Mouse (Mus musculus): ENCODE measurements around the gene Ubl5. TPM values are rescaled to one million over a fixed set of nuclear protein-coding genes. Genes with fewer than 3 reads are reported as not detected.

Ubl5 gene
- polyA plus RNA-seq, 1 experiment from 2014 or later = 386 TPM

DNA sequence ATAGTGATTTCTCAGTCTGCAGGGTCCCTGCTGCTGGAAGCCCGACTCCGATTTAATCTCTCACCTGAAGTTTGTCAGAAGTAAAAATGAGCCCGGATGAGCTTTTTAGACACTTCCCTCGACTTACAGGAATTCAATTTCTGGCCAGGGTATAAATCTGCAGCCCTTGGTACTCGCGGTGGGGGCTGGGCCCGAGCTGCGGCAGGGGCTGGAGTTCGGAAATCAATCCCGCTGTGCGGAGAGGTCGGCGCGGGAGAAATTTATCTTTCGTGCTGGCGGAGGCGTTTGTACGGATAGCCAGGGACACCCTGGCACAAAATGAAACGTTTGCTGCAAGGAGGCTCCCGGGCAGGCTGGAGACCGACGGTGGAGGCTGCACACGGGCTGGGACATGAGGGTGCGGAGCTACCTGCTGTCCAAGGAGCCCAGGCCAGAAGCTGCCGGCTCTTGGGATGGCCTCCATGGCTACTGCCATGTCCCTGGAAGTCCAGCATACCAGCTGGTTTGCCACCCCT is 52.1 kb downstream of the Ubl5 start:
- Histone ChIP-seq H3K4me2 (replicated peaks; ENCODE audit: low read depth, low read length) (peak overlapping the region; percentile 44), H3K9ac (replicated peaks; ENCODE audit: low read depth, low read length) (no peak overlapping the region; the same call in 1 of the 2 replicates), H3K27ac (ENCODE audit: low read length) (no peak overlapping the region), H3K4me1 (ENCODE audit: control insufficient read depth, insufficient read depth, low read length) (no peaks in the 10 kb centered on the region), H3K4me3 (ENCODE audit: low read depth, low read length) (peak overlapping the region; percentile 21), H3K36me3 (ENCODE audit: control insufficient read depth, insufficient read depth, low read length) (no peaks in the 10 kb centered on the region), H3K9me3 (ENCODE audit: control insufficient read depth, low read depth, low read length) (no peaks in the 10 kb centered on the region), H3K27me3 (ENCODE audit: control insufficient read depth, insufficient read depth, low read length) (0 out of 2 replicates have a peak, but pooled peaks cover 3% of the 10 kb centered on the region)
- WGBS = 5% methylated on average over 25 of the region's 25 CpGs
- no peak for ATAC-seq (ENCODE audit: insufficient number of reproducible peaks, insufficient read depth, low FRiP score, low read depth)

DNA sequence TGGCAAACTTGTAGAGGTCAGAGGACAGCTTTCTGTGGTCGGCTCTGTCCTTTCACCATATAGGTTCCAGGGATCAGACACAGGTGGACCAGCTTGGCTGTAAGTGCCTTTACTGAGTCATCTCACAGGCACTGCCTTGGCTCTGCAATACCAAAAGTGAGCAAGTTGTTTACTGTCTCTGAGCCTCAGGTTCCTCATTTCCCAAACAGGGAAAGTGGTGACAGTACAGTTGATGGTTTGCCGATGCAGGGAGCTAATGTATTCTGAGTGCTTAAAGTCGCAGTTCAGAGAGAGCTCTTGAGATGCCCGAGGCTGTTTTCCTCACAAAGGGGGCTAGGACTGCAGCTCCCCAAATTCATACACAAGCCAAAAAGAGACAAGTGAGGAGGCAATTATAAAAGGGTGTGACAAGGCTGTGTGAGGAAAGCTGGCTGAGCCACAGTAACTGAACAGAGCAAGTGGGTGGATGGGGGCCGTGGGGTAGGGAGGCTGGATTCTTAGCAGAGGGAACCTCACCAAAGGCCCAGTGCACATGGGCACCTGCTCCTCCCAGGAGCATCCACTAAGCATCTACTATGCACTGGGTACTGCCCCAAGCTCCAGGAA is 53.5 kb downstream of the Ubl5 start:
- no peak for ATAC-seq (ENCODE audit: insufficient number of reproducible peaks, insufficient read depth, low FRiP score, low read depth)
- 77% methylated on average over 5 of the region's 5 CpGs for WGBS
- H3K9ac ChIP-seq (replicated peaks; ENCODE audit: low read depth, low read length) = no peak overlapping the region
- H3K27me3 ChIP-seq (ENCODE audit: control insufficient read depth, insufficient read depth, low read length) = 0 out of 2 replicates have a peak, but pooled peaks cover 3% of the 10 kb centered on the region
- no peak overlapping the region for H3K4me2 ChIP-seq (replicated peaks; ENCODE audit: low read depth, low read length)
- no peaks in the 10 kb centered on the region for H3K9me3 ChIP-seq (ENCODE audit: control insufficient read depth, low read depth, low read length)
- no peak overlapping the region for H3K4me3 ChIP-seq (ENCODE audit: low read depth, low read length)
- no peaks in the 10 kb centered on the region for H3K36me3 ChIP-seq (ENCODE audit: control insufficient read depth, insufficient read depth, low read length)
- H3K4me1 ChIP-seq (ENCODE audit: control insufficient read depth, insufficient read depth, low read length) = no peaks in the 10 kb centered on the region
- H3K27ac ChIP-seq (ENCODE audit: low read length) = no peak overlapping the region

Other genes with a start within 250 kb of the Ubl5 start
- 29.9 and 32.7 TPM in 2 replicates for gene Zfp26, start 182.7 kb upstream of the Ubl5 start, polyA plus RNA-seq (2014; fragmentation: Nextera tagmentation; extraction: Ambion mirVana)
- 25.2 and 27.5 TPM in 2 replicates for gene Zfp426, start 150.1 kb upstream of the Ubl5 start, polyA plus RNA-seq (2014; fragmentation: Nextera tagmentation; extraction: Ambion mirVana)
- 94.0 and 94.9 TPM in 2 replicates for gene Zfp266, start 121.5 kb upstream of the Ubl5 start, polyA plus RNA-seq (2014; fragmentation: Nextera tagmentation; extraction: Ambion mirVana)
- gene Zfp846, start 61.6 kb upstream of the Ubl5 start, polyA plus RNA-seq (2014; fragmentation: Nextera tagmentation; extraction: Ambion mirVana) = 20.9 and 28.6 TPM in 2 replicates
- gene Fbxl12, start 1.9 kb downstream of the Ubl5 start, polyA plus RNA-seq (2014; fragmentation: Nextera tagmentation; extraction: Ambion mirVana) = 12.2 and 13.5 TPM in 2 replicates
- gene Pin1, start 9.2 kb downstream of the Ubl5 start, polyA plus RNA-seq (2014; fragmentation: Nextera tagmentation; extraction: Ambion mirVana) = 45.7 and 46.5 TPM in 2 replicates
- gene Olfm2, start 103.5 kb downstream of the Ubl5 start, polyA plus RNA-seq (2014; fragmentation: Nextera tagmentation; extraction: Ambion mirVana) = 8.0 and 8.6 TPM in 2 replicates
- gene Col5a3, start 172.2 kb downstream of the Ubl5 start, polyA plus RNA-seq (2014; fragmentation: Nextera tagmentation; extraction: Ambion mirVana) = 1.1 and 1.2 TPM in 2 replicates
- not detected in 2 replicates for gene Rdh8, start 175.6 kb downstream of the Ubl5 start, polyA plus RNA-seq (2014; fragmentation: Nextera tagmentation; extraction: Ambion mirVana)
- 11.9 and 12.6 TPM in 2 replicates for gene A230050P20Rik, start 225.8 kb downstream of the Ubl5 start, polyA plus RNA-seq (2014; fragmentation: Nextera tagmentation; extraction: Ambion mirVana)
- gene Angptl6, start 236.8 kb downstream of the Ubl5 start, polyA plus RNA-seq (2014; fragmentation: Nextera tagmentation; extraction: Ambion mirVana) = 6.9 and 7.2 TPM in 2 replicates
- gene Ppan, start 245.3 kb downstream of the Ubl5 start, polyA plus RNA-seq (2014; fragmentation: Nextera tagmentation; extraction: Ambion mirVana) = 72.7 and 74.6 TPM in 2 replicates